Mouse (Mus musculus): ENCODE data around the gene Fis1.
A peak's percentile ranks its signal among the peaks of the same experiment; 100 is the strongest.

Gene Fis1

DNA sequence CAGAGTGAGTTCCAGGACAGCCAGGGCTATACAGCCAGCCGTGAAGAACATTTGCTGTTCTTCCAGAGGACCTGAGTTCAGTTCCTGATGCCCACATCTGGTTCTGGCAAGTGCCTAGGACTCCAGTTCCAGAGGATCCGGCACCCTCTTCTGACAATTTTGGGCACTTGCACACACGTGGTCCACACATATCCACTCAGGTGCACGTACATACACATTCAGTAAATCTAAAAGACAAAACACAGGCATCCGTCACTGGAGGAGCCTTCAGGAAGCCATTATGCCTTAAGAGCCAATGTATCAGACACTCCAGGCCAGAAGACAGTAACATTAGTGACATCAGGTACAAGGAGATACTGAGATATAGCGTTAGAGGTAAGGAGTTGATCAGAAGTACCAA, 2.6 kb upstream of the Fis1 start:
- no peak for TF ChIP-seq CTCF (conservative IDR thresholded peaks at IDR 0.05; ENCODE audit: low read length)
- TF ChIP-seq POU5F1 (IDR thresholded peaks at IDR 0.05; ENCODE audit: borderline replicate concordance, low read length) = no peak
- TF ChIP-seq NANOG (IDR thresholded peaks at IDR 0.05; ENCODE audit: borderline replicate concordance, low read length) = no peak
- no peaks in the 10 kb centered on the region for H3K27me3 ChIP-seq (ENCODE audit: insufficient read depth, low read length)
- H3K4me1 ChIP-seq (replicated peaks; ENCODE audit: low read depth, low read length) = peaks cover 61% of the 10 kb centered on the region
- peaks cover 36% of the 10 kb centered on the region for H3K36me3 ChIP-seq (ENCODE audit: insufficient read depth, low read length)
- peak overlapping the region; percentile 93 for H3K4me3 ChIP-seq (replicated peaks; ENCODE audit: low read length)
- peaks cover 31% of the 10 kb centered on the region for H3K9me3 ChIP-seq (ENCODE audit: low read length)

GRCm38 (mm10) chr5:136952153-136952552, 922 bp upstream of the Fis1 start:
- Histone ChIP-seq H3K4me3 (replicated peaks; ENCODE audit: low read length) (peak overlapping the region; percentile 93), H3K27me3 (ENCODE audit: insufficient read depth, low read length) (no peaks in the 10 kb centered on the region), H3K4me1 (replicated peaks; ENCODE audit: low read depth, low read length) (peaks cover 64% of the 10 kb centered on the region), H3K9me3 (ENCODE audit: low read length) (peaks cover 25% of the 10 kb centered on the region), H3K36me3 (ENCODE audit: insufficient read depth, low read length) (peaks cover 37% of the 10 kb centered on the region)
- TF ChIP-seq POU5F1 (IDR thresholded peaks at IDR 0.05; ENCODE audit: borderline replicate concordance, low read length) (no peak), CTCF (conservative IDR thresholded peaks at IDR 0.05; ENCODE audit: low read length) (no peak), NANOG (IDR thresholded peaks at IDR 0.05; ENCODE audit: borderline replicate concordance, low read length) (no peak)

- H3K27me3 ChIP-seq (ENCODE audit: insufficient read depth, low read length) = no peaks in the 10 kb centered on the region
- H3K9me3 ChIP-seq (ENCODE audit: low read length) = peaks cover 12% of the 10 kb centered on the region
- peaks cover 71% of the 10 kb centered on the region for H3K4me1 ChIP-seq (replicated peaks; ENCODE audit: low read depth, low read length)
- peak overlapping the region; percentile 93 for H3K4me3 ChIP-seq (replicated peaks; ENCODE audit: low read length)
- TF ChIP-seq CTCF (conservative IDR thresholded peaks at IDR 0.05; ENCODE audit: low read length) (no peak), NANOG (IDR thresholded peaks at IDR 0.05; ENCODE audit: borderline replicate concordance, low read length) (no peak), POU5F1 (IDR thresholded peaks at IDR 0.05; ENCODE audit: borderline replicate concordance, low read length) (no peak)
- peaks cover 39% of the 10 kb centered on the region for H3K36me3 ChIP-seq (ENCODE audit: insufficient read depth, low read length)
These were observed 421 bp downstream of the Fis1 start for GRCm38 (mm10) chr5:136953440-136953951.

DNA sequence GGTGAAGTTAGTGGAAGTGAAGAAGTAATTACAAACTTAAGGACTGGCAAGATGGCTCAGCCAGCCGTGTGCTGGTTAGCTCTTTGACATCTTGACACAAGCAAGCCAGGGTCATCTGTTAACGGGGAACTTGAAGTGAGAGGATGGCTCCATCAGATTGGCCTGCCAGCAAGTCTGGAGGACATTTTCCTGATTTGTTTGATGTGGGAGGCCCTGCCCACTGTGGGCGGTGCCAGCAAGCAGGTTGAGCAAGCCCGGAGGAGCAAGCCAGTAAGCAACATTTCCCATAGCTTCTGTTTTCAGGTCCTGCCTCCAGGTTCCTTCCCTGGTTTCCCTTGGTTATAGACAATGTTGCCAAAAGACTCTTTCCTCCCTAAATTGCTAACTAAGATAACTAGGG, 2.5 kb downstream of the Fis1 start:
- no peaks in the 10 kb centered on the region for H3K9me3 ChIP-seq (ENCODE audit: low read length)
- TF ChIP-seq POU5F1 (IDR thresholded peaks at IDR 0.05; ENCODE audit: borderline replicate concordance, low read length) = no peak
- TF ChIP-seq NANOG (IDR thresholded peaks at IDR 0.05; ENCODE audit: borderline replicate concordance, low read length) = no peak
- no peak for TF ChIP-seq CTCF (conservative IDR thresholded peaks at IDR 0.05; ENCODE audit: low read length)
- H3K4me1 ChIP-seq (replicated peaks; ENCODE audit: low read depth, low read length) = peaks cover 80% of the 10 kb centered on the region

GRCm38 (mm10) chr5:136957250-136957649, 4.2 kb downstream of the Fis1 start:
- Histone ChIP-seq H3K9me3 (ENCODE audit: low read length) (no peaks in the 10 kb centered on the region), H3K27me3 (ENCODE audit: insufficient read depth, low read length) (no peaks in the 10 kb centered on the region), H3K36me3 (ENCODE audit: insufficient read depth, low read length) (peaks cover 55% of the 10 kb centered on the region), H3K4me1 (replicated peaks; ENCODE audit: low read depth, low read length) (peaks cover 77% of the 10 kb centered on the region), H3K4me3 (replicated peaks; ENCODE audit: low read length) (no peak overlapping the region)
- TF ChIP-seq NANOG (IDR thresholded peaks at IDR 0.05; ENCODE audit: borderline replicate concordance, low read length) = no peak
- no peak for TF ChIP-seq POU5F1 (IDR thresholded peaks at IDR 0.05; ENCODE audit: borderline replicate concordance, low read length)
- TF ChIP-seq CTCF (conservative IDR thresholded peaks at IDR 0.05; ENCODE audit: low read length) = no peak

More for the DNA sequence above, 2.5 kb downstream of the Fis1 start:
- peaks cover 52% of the 10 kb centered on the region for H3K36me3 ChIP-seq (ENCODE audit: insufficient read depth, low read length)
- 0 out of 2 replicates have a peak overlapping the region, but pooled peaks have one; percentile 17 for H3K4me3 ChIP-seq (replicated peaks; ENCODE audit: low read length)
- no peaks in the 10 kb centered on the region for H3K27me3 ChIP-seq (ENCODE audit: insufficient read depth, low read length)

DNA sequence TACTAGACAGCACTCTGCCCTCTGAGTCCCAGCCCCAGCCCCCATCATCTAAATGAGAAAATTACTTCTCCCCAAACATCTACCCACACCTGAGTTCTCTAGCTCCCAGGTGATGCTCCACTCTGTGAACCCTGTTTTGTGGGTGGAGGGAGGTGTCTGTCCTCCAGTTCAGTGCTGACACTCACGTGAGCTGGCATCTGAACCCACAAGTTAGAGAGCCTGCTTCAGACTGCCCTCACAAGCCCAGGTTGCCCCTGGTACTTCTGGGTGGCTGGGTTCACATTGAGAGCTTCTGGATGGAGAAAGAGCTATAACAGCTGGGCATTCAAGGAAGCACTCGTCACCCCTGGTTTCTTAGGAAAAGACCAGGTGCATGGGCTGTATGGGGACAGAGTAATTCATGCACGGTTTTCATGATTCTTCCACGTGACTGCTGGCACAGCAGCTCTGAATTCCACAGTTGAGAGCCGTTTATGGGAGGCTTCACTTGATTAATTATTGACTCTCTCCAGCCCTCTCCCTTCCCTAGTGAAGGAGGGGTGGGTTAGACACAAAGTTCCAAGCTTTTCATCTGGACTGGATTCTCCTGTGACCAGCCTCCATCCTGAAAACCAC, 6.0 kb downstream of the Fis1 start:
- Histone ChIP-seq H3K4me1 (replicated peaks; ENCODE audit: low read depth, low read length) (peaks cover 92% of the 10 kb centered on the region), H3K36me3 (ENCODE audit: insufficient read depth, low read length) (peaks cover 68% of the 10 kb centered on the region)
- TF ChIP-seq POU5F1 (IDR thresholded peaks at IDR 0.05; ENCODE audit: borderline replicate concordance, low read length) (no peak), NANOG (IDR thresholded peaks at IDR 0.05; ENCODE audit: borderline replicate concordance, low read length) (no peak), CTCF (conservative IDR thresholded peaks at IDR 0.05; ENCODE audit: low read length) (no peak)

GRCm38 (mm10) chr5:136960053-136960452, 7.0 kb downstream of the Fis1 start:
- no peak overlapping the region for H3K4me3 ChIP-seq (replicated peaks; ENCODE audit: low read length)
- TF ChIP-seq CTCF (conservative IDR thresholded peaks at IDR 0.05; ENCODE audit: low read length) (no peak), NANOG (IDR thresholded peaks at IDR 0.05; ENCODE audit: borderline replicate concordance, low read length) (no peak), POU5F1 (IDR thresholded peaks at IDR 0.05; ENCODE audit: borderline replicate concordance, low read length) (no peak)
- peaks cover 72% of the 10 kb centered on the region for H3K36me3 ChIP-seq (ENCODE audit: insufficient read depth, low read length)
- H3K27me3 ChIP-seq (ENCODE audit: insufficient read depth, low read length) = no peaks in the 10 kb centered on the region
- no peaks in the 10 kb centered on the region for H3K9me3 ChIP-seq (ENCODE audit: low read length)
- H3K4me1 ChIP-seq (replicated peaks; ENCODE audit: low read depth, low read length) = peaks cover 92% of the 10 kb centered on the region

More for the DNA sequence above, 6.0 kb downstream of the Fis1 start:
- Histone ChIP-seq H3K27me3 (ENCODE audit: insufficient read depth, low read length) (no peaks in the 10 kb centered on the region), H3K9me3 (ENCODE audit: low read length) (no peaks in the 10 kb centered on the region), H3K4me3 (replicated peaks; ENCODE audit: low read length) (peak overlapping the region; percentile 2; the same call in 1 of the 2 replicates)

DNA sequence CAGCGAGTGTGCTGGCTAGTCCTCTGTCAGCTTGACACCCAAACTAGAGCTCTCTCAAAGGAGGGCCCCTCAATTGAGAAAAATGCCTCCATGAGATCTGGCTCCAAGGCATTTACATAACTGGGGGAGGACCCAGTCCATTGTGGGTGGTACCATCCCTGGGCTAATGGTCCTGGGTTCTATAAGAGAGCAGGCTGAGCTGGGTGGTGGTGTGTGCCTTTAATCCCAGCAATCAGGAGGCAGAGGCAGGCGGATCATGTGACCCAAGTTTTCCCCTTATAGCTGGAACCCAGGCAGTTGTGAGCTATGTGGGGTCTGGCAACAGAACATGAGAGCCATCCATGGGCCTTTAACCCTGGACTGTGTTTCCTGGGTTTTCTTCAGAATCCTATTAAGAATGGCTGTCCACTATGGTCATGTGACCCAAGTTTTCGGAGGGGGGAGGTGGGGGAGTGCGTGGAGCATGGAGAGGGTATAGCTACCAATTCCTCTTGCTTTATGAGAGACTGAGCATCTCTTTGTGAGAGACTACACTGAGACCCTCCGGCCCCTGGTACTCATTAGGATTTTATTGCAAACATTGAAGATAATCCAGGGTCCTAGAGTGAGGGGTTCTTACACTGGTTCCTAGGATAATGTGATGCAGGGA, 8.4 kb downstream of the Fis1 start:
- no peaks in the 10 kb centered on the region for H3K27me3 ChIP-seq (ENCODE audit: insufficient read depth, low read length)
- peak overlapping the region; percentile 85 for H3K4me3 ChIP-seq (replicated peaks; ENCODE audit: low read length)
- H3K36me3 ChIP-seq (ENCODE audit: insufficient read depth, low read length) = peaks cover 73% of the 10 kb centered on the region
- H3K9me3 ChIP-seq (ENCODE audit: low read length) = no peaks in the 10 kb centered on the region
- TF ChIP-seq POU5F1 (IDR thresholded peaks at IDR 0.05; ENCODE audit: borderline replicate concordance, low read length) = no peak
- no peak for TF ChIP-seq NANOG (IDR thresholded peaks at IDR 0.05; ENCODE audit: borderline replicate concordance, low read length)
- no peak for TF ChIP-seq CTCF (conservative IDR thresholded peaks at IDR 0.05; ENCODE audit: low read length)
- peaks cover 92% of the 10 kb centered on the region for H3K4me1 ChIP-seq (replicated peaks; ENCODE audit: low read depth, low read length)
